Mouse (Mus musculus): ENCODE results near the gene Rcn3.
A peak's percentile ranks its signal among the peaks of the same experiment; 100 is the strongest.
"Not testable (repeated sequence)": the region's sequence is repeated elsewhere in the genome, so short reads cannot be mapped to it uniquely, and the experiment has no call there.

Gene Rcn3

GRCm38 (mm10) chr7:45098541-45099240 lies 6.7 kb upstream of the Rcn3 start:
- no peak for DNase-seq (ENCODE audit: low spot score in 2 of 2)

GRCm38 (mm10) chr7:45097479-45097878 lies 5.5 kb upstream of the Rcn3 start:
- no peak for DNase-seq (ENCODE audit: low spot score in 2 of 2)

GRCm38 (mm10) chr7:45095965-45096364 lies 3.9 kb upstream of the Rcn3 start:
- not testable (repeated sequence) for DNase-seq (ENCODE audit: low spot score in 2 of 2)

- no peak for DNase-seq (ENCODE audit: low spot score in 2 of 2)
These were observed 3.3 kb upstream of the Rcn3 start for GRCm38 (mm10) chr7:45095367-45095766.

- no peak for DNase-seq (ENCODE audit: low spot score in 2 of 2)
These were observed 2.1 kb upstream of the Rcn3 start for GRCm38 (mm10) chr7:45094121-45094520.

- DNase-seq (ENCODE audit: low spot score in 2 of 2): no peak
These were observed 1.5 kb upstream of the Rcn3 start for GRCm38 (mm10) chr7:45093516-45093905.

- DNase-seq (ENCODE audit: low spot score in 2 of 2): no peak
These were observed 951 bp upstream of the Rcn3 start for GRCm38 (mm10) chr7:45092828-45093515.

GRCm38 (mm10) chr7:45091001-45091990 lies 725 bp downstream of the Rcn3 start:
- no peak for DNase-seq (ENCODE audit: low spot score in 2 of 2)

GRCm38 (mm10) chr7:45090251-45090977 lies 1.6 kb downstream of the Rcn3 start:
- no peak for DNase-seq (ENCODE audit: low spot score in 2 of 2)

- DNase-seq (ENCODE audit: low spot score in 2 of 2): no peak
These were observed 3.4 kb downstream of the Rcn3 start for GRCm38 (mm10) chr7:45088597-45088996.

GRCm38 (mm10) chr7:45086084-45086483 lies 5.9 kb downstream of the Rcn3 start:
- DNase-seq (ENCODE audit: low spot score in 2 of 2): no peak

GRCm38 (mm10) chr7:45083300-45083890 lies 8.6 kb downstream of the Rcn3 start:
- DNase-seq (ENCODE audit: low spot score in 2 of 2): peak; percentile 20 to 32

- DNase-seq (ENCODE audit: low spot score in 2 of 2): peak; percentile 28 to 34
These were observed 9.4 kb downstream of the Rcn3 start for GRCm38 (mm10) chr7:45082401-45083299.

GRCm38 (mm10) chr7:45081016-45081415 lies 11.0 kb downstream of the Rcn3 start:
- DNase-seq (ENCODE audit: low spot score in 2 of 2): no peak

- DNase-seq (ENCODE audit: low spot score in 2 of 2): peak; percentile 82 to 94
These were observed 12.2 kb downstream of the Rcn3 start for GRCm38 (mm10) chr7:45079856-45080255.

GRCm38 (mm10) chr7:45078513-45078912 lies 13.5 kb downstream of the Rcn3 start:
- peak; percentile 52 to 76 for DNase-seq (ENCODE audit: low spot score in 2 of 2)

- DNase-seq (ENCODE audit: low spot score in 2 of 2): no peak
These were observed 14.2 kb downstream of the Rcn3 start for GRCm38 (mm10) chr7:45077829-45078228.

- no peak for DNase-seq (ENCODE audit: low spot score in 2 of 2)
These were observed 14.7 kb downstream of the Rcn3 start for GRCm38 (mm10) chr7:45077322-45077721.

GRCm38 (mm10) chr7:45076501-45076900 lies 15.5 kb downstream of the Rcn3 start:
- DNase-seq (ENCODE audit: low spot score in 2 of 2): no peak

GRCm38 (mm10) chr7:45075405-45075804 lies 16.6 kb downstream of the Rcn3 start:
- DNase-seq (ENCODE audit: low spot score in 2 of 2): no peak
